Mouse (Mus musculus): Measurements from ENCODE around the gene Atp2b2.

GRCm38 (mm10) chr6:114074929-114075328 is 32.5 kb upstream of the Atp2b2 start:
- TF ChIP-seq POLR2A (IDR thresholded peaks at IDR 0.05; ENCODE audit: borderline replicate concordance, low read depth, low read length) (no peak), CTCF (IDR thresholded peaks at IDR 0.05; ENCODE audit: low read depth, low read length) (no peak)

All from bone marrow macrophage, adult 2 months (primary cell).